In the genomic region with DNA sequence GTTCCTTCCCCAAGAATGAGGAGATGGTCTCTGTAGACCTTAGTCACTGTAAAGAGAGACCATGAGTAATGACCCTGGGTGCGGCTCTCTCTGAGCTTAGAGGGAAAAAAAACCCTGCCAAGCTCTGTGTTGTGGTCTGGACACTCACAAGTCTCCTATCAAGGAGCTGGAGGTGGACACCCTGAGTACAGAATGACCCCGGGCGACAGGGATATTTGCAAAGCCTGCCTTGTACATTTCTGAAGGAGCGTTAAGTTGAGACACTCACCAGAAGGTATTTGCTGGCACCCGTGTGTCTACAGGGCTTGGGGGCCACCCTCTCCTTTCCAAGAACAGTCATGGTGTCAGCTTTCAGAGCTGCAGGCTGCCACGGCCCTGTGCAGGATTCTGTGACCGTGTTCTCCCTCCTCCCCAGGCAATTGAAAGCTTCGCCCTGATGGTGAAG, we compare ENCODE assay signal across 10 mouse cellular contexts. TPM values are rescaled to one million over a fixed set of nuclear protein-coding genes. Genes with fewer than 3 reads are reported as not detected.
A peak's percentile ranks its signal among the peaks of the same experiment; 100 is the strongest.
DNase-seq lines count a peak whose midpoint lies in the region; ATAC-seq lines count a peak whose summit lies in the region.
"Had no signal": no experiment of that assay in that cellular context is flagged by ENCODE, and none has a peak within 500 bp of the region (broad histone marks: within the 10 kb centered on the region; RNA-seq: fewer than 3 reads in every experiment).

No protein-coding gene starts in this region.

- 26% methylated on average over 8 of the region's 8 CpGs for WGBS in embryonic facial prominence, embryonic 13.5 days
- 26% methylated on average over 8 of the region's 8 CpGs for WGBS in heart, embryonic 15.5 days
- 70% methylated on average over 8 of the region's 8 CpGs for WGBS in forebrain, embryonic 11.5 days

- 0 out of 2 replicates have a peak overlapping the region, but pooled peaks have one; percentile 40 for H3K9ac ChIP-seq in embryonic facial prominence, embryonic 13.5 days
- H3K9ac ChIP-seq in heart, embryonic 15.5 days: no peak overlapping the region
- H3K9ac ChIP-seq in forebrain, embryonic 11.5 days (ENCODE audit: low read length): no peak overlapping the region

- H3K4me3 ChIP-seq in embryonic facial prominence, embryonic 13.5 days: no peak overlapping the region
- no peak overlapping the region for H3K4me3 ChIP-seq in heart, embryonic 15.5 days
- H3K4me3 ChIP-seq in forebrain, embryonic 11.5 days (ENCODE audit: low read depth, low read length): no peak overlapping the region
- H3K4me3 ChIP-seq: forebrain, embryonic 10.5 days had no signal

- DNase-seq in adipocyte (ENCODE audit: low spot score): peak; percentile 15
- peak; percentile 43 for DNase-seq in lung, postnatal 10 days
- no peak for DNase-seq in left cerebral cortex, adult 8-10 months (ENCODE audit: low spot score in 2 of 2)
- no peak for DNase-seq in thymus, postnatal 10 days (ENCODE audit: low spot score in 2 of 2)
- DNase-seq in forebrain, embryonic 11.5 days (ENCODE audit: low spot score): no peak
- DNase-seq: kidney, adult 8-10 months; thymus, postnatal 36 days had no signal

- peak overlapping the region; percentile 67 for H3K27ac ChIP-seq in embryonic facial prominence, embryonic 13.5 days
- H3K27ac ChIP-seq in heart, embryonic 15.5 days: peak overlapping the region; percentile 1
- H3K27ac ChIP-seq in forebrain, embryonic 11.5 days (ENCODE audit: low read depth, low read length): no peak overlapping the region
- H3K27ac ChIP-seq: forebrain, embryonic 10.5 days had no signal

- H3K36me3 ChIP-seq in embryonic facial prominence, embryonic 13.5 days: peaks cover 34% of the 10 kb centered on the region
- no peaks in the 10 kb centered on the region for H3K36me3 ChIP-seq in heart, embryonic 15.5 days
- 0 out of 2 replicates have a peak, but pooled peaks cover 2% of the 10 kb centered on the region for H3K36me3 ChIP-seq in forebrain, embryonic 11.5 days (ENCODE audit: control insufficient read depth, insufficient read depth, low read length)

- no peaks in the 10 kb centered on the region for H3K9me3 ChIP-seq in embryonic facial prominence, embryonic 13.5 days
- no peaks in the 10 kb centered on the region for H3K9me3 ChIP-seq in heart, embryonic 15.5 days (replicated peaks)
- H3K9me3 ChIP-seq in forebrain, embryonic 11.5 days (ENCODE audit: control insufficient read depth, low read length): no peaks in the 10 kb centered on the region
- H3K9me3 ChIP-seq: forebrain, embryonic 10.5 days had no signal

- ATAC-seq in embryonic facial prominence, embryonic 13.5 days (ENCODE audit: insufficient number of reproducible peaks, insufficient read depth, low FRiP score, low TSS enrichment, low read depth): no peak
- ATAC-seq in heart, embryonic 15.5 days (replicated peaks; ENCODE audit: insufficient number of reproducible peaks, insufficient read depth, low FRiP score, low read depth): peak; percentile 28; the same call in 1 of the 2 replicates
- no peak for ATAC-seq in forebrain, embryonic 11.5 days (replicated peaks; ENCODE audit: low FRiP score)

- H3K4me2 ChIP-seq in embryonic facial prominence, embryonic 13.5 days: no peak overlapping the region
- peak overlapping the region; percentile 0; the same call in 1 of the 2 replicates for H3K4me2 ChIP-seq in heart, embryonic 15.5 days
- H3K4me2 ChIP-seq in forebrain, embryonic 11.5 days (ENCODE audit: low read depth, low read length, severe bottlenecking): no peak overlapping the region

- no peaks in the 10 kb centered on the region for H3K27me3 ChIP-seq in embryonic facial prominence, embryonic 13.5 days
- H3K27me3 ChIP-seq in heart, embryonic 15.5 days: no peaks in the 10 kb centered on the region
- H3K27me3 ChIP-seq in forebrain, embryonic 11.5 days (ENCODE audit: control insufficient read depth, insufficient read depth, low read length): no peaks in the 10 kb centered on the region

- peaks cover 30% of the 10 kb centered on the region for H3K4me1 ChIP-seq in embryonic facial prominence, embryonic 13.5 days
- H3K4me1 ChIP-seq in heart, embryonic 15.5 days (replicated peaks): peaks cover 21% of the 10 kb centered on the region
- no peaks in the 10 kb centered on the region for H3K4me1 ChIP-seq in forebrain, embryonic 11.5 days (replicated peaks; ENCODE audit: control insufficient read depth, insufficient read depth, low read length)

RNA-seq across cellular contexts. Expression of gene F7, which starts 29.0 kb away (rescaled TPM):
- not detected in 2 replicates for polyA plus RNA-seq in embryonic facial prominence, embryonic 13.5 days (2015; fragmentation: Nextera tagmentation; extraction: Ambion mirVana)
- 0.10 and 0.19 TPM in 2 replicates for polyA plus RNA-seq in heart, embryonic 15.5 days (2015; fragmentation: Nextera tagmentation; extraction: Ambion mirVana)
- total RNA-seq in left cerebral cortex, adult 8-10 months (2022): under 1 TPM in 2 of 4 experiments, not detected in 2; 0.19 to 0.20 TPM
- not detected in 2 replicates for polyA plus RNA-seq in forebrain, embryonic 11.5 days (2014; fragmentation: Nextera tagmentation; extraction: Ambion mirVana)

RNA-seq across cellular contexts. Expression of gene F10, which starts 40.3 kb away (rescaled TPM):
- polyA plus RNA-seq in embryonic facial prominence, embryonic 13.5 days (2015; fragmentation: Nextera tagmentation; extraction: Ambion mirVana): 0.32 and 2.2 TPM in 2 replicates
- 1.2 and 1.5 TPM in 2 replicates for polyA plus RNA-seq in heart, embryonic 15.5 days (2015; fragmentation: Nextera tagmentation; extraction: Ambion mirVana)
- total RNA-seq in left cerebral cortex, adult 8-10 months (2022): not detected
- 0.51 and 1.1 TPM in 2 replicates for polyA plus RNA-seq in forebrain, embryonic 11.5 days (2014; fragmentation: Nextera tagmentation; extraction: Ambion mirVana)

Comparison
In these comparisons a context has a peak if more than half of its experiments do, and no peak if none do; other contexts are left out.
1. DNase-seq: peak in adipocyte (single experiment) and lung, postnatal 10 days (single experiment); none in left cerebral cortex, adult 8-10 months (0 of 2), thymus, postnatal 10 days (0 of 2) and forebrain, embryonic 11.5 days (single experiment).